Mouse (Mus musculus): ENCODE measurements around the gene Ell2. TPM values are rescaled to one million over a fixed set of nuclear protein-coding genes. Genes with fewer than 3 reads are reported as not detected.

Ell2 gene
- polyA plus RNA-seq, 1 experiment from 2014 or later = 1.6 TPM

- ATAC-seq = no peak
- H3K4me3 ChIP-seq (replicated peaks; ENCODE audit: low read length) = no peak overlapping the region
- H3K9me3 ChIP-seq (ENCODE audit: control insufficient read depth, low read length) = no peaks in the 10 kb centered on the region
- H3K9ac ChIP-seq (replicated peaks; ENCODE audit: low read depth, low read length) = no peak overlapping the region
- no peak overlapping the region for H3K27ac ChIP-seq (ENCODE audit: low read length)
- no peaks in the 10 kb centered on the region for H3K27me3 ChIP-seq (replicated peaks; ENCODE audit: control insufficient read depth, insufficient read depth, low read length)
- no peak overlapping the region for H3K4me2 ChIP-seq (ENCODE audit: low read length)
- WGBS = 91% methylated on average over 1 of the region's 1 CpGs
- H3K36me3 ChIP-seq (ENCODE audit: control insufficient read depth, insufficient read depth) = no peaks in the 10 kb centered on the region
- H3K4me1 ChIP-seq (replicated peaks; ENCODE audit: control insufficient read depth, insufficient read depth, low read length) = 0 out of 2 replicates have a peak, but pooled peaks cover 3% of the 10 kb centered on the region
These were observed 21.4 kb downstream of the Ell2 start for GRCm38 (mm10) chr13:75727932-75728331.

GRCm38 (mm10) chr13:75729834-75730233, 23.3 kb downstream of the Ell2 start:
- no peak for ATAC-seq
- Histone ChIP-seq H3K27ac (ENCODE audit: low read length) (no peak overlapping the region), H3K36me3 (ENCODE audit: control insufficient read depth, insufficient read depth) (no peaks in the 10 kb centered on the region), H3K4me2 (ENCODE audit: low read length) (no peak overlapping the region), H3K4me1 (replicated peaks; ENCODE audit: control insufficient read depth, insufficient read depth, low read length) (0 out of 2 replicates have a peak, but pooled peaks cover 3% of the 10 kb centered on the region), H3K27me3 (replicated peaks; ENCODE audit: control insufficient read depth, insufficient read depth, low read length) (no peaks in the 10 kb centered on the region), H3K9ac (replicated peaks; ENCODE audit: low read depth, low read length) (no peak overlapping the region), H3K4me3 (replicated peaks; ENCODE audit: low read length) (no peak overlapping the region), H3K9me3 (ENCODE audit: control insufficient read depth, low read length) (no peaks in the 10 kb centered on the region)
- WGBS = 80% methylated on average over 1 of the region's 1 CpGs

- H3K9ac ChIP-seq (replicated peaks; ENCODE audit: low read depth, low read length) = no peak overlapping the region
- H3K27me3 ChIP-seq (replicated peaks; ENCODE audit: control insufficient read depth, insufficient read depth, low read length) = no peaks in the 10 kb centered on the region
- H3K9me3 ChIP-seq (ENCODE audit: control insufficient read depth, low read length) = no peaks in the 10 kb centered on the region
- H3K27ac ChIP-seq (ENCODE audit: low read length) = no peak overlapping the region
- no peak overlapping the region for H3K4me2 ChIP-seq (ENCODE audit: low read length)
- 0 out of 2 replicates have a peak, but pooled peaks cover 3% of the 10 kb centered on the region for H3K4me1 ChIP-seq (replicated peaks; ENCODE audit: control insufficient read depth, insufficient read depth, low read length)
- no peaks in the 10 kb centered on the region for H3K36me3 ChIP-seq (ENCODE audit: control insufficient read depth, insufficient read depth)
- H3K4me3 ChIP-seq (replicated peaks; ENCODE audit: low read length) = no peak overlapping the region
- ATAC-seq = no peak
These were observed 24.2 kb downstream of the Ell2 start for GRCm38 (mm10) chr13:75730717-75731116.

GRCm38 (mm10) chr13:75733594-75734161, 27.1 kb downstream of the Ell2 start:
- H3K27ac ChIP-seq (ENCODE audit: low read length) = no peak overlapping the region
- no peaks in the 10 kb centered on the region for H3K4me1 ChIP-seq (replicated peaks; ENCODE audit: control insufficient read depth, insufficient read depth, low read length)
- no peaks in the 10 kb centered on the region for H3K9me3 ChIP-seq (ENCODE audit: control insufficient read depth, low read length)
- ATAC-seq = no peak
- H3K4me3 ChIP-seq (replicated peaks; ENCODE audit: low read length) = no peak overlapping the region
- 75% methylated on average over 3 of the region's 3 CpGs for WGBS
- no peak overlapping the region for H3K4me2 ChIP-seq (ENCODE audit: low read length)
- no peaks in the 10 kb centered on the region for H3K27me3 ChIP-seq (replicated peaks; ENCODE audit: control insufficient read depth, insufficient read depth, low read length)
- no peaks in the 10 kb centered on the region for H3K36me3 ChIP-seq (ENCODE audit: control insufficient read depth, insufficient read depth)
- no peak overlapping the region for H3K9ac ChIP-seq (replicated peaks; ENCODE audit: low read depth, low read length)

- Histone ChIP-seq H3K4me2 (ENCODE audit: low read length) (no peak overlapping the region), H3K4me3 (replicated peaks; ENCODE audit: low read length) (no peak overlapping the region), H3K36me3 (ENCODE audit: control insufficient read depth, insufficient read depth) (no peaks in the 10 kb centered on the region), H3K27me3 (replicated peaks; ENCODE audit: control insufficient read depth, insufficient read depth, low read length) (no peaks in the 10 kb centered on the region), H3K9me3 (ENCODE audit: control insufficient read depth, low read length) (no peaks in the 10 kb centered on the region), H3K9ac (replicated peaks; ENCODE audit: low read depth, low read length) (no peak overlapping the region), H3K4me1 (replicated peaks; ENCODE audit: control insufficient read depth, insufficient read depth, low read length) (no peaks in the 10 kb centered on the region), H3K27ac (ENCODE audit: low read length) (no peak overlapping the region)
- ATAC-seq = no peak
- 91% methylated on average over 5 of the region's 5 CpGs for WGBS
These were observed 27.7 kb downstream of the Ell2 start for GRCm38 (mm10) chr13:75734231-75734630.

GRCm38 (mm10) chr13:75735606-75736005, 29.0 kb downstream of the Ell2 start:
- ATAC-seq = no peak
- 84% methylated on average over 1 of the region's 1 CpGs for WGBS
- Histone ChIP-seq H3K4me2 (ENCODE audit: low read length) (no peak overlapping the region), H3K27me3 (replicated peaks; ENCODE audit: control insufficient read depth, insufficient read depth, low read length) (no peaks in the 10 kb centered on the region), H3K9me3 (ENCODE audit: control insufficient read depth, low read length) (no peaks in the 10 kb centered on the region), H3K9ac (replicated peaks; ENCODE audit: low read depth, low read length) (no peak overlapping the region), H3K27ac (ENCODE audit: low read length) (no peak overlapping the region), H3K36me3 (ENCODE audit: control insufficient read depth, insufficient read depth) (no peaks in the 10 kb centered on the region), H3K4me3 (replicated peaks; ENCODE audit: low read length) (no peak overlapping the region), H3K4me1 (replicated peaks; ENCODE audit: control insufficient read depth, insufficient read depth, low read length) (no peaks in the 10 kb centered on the region)

GRCm38 (mm10) chr13:75737991-75738390, 31.4 kb downstream of the Ell2 start:
- no peak for ATAC-seq
- no peaks in the 10 kb centered on the region for H3K9me3 ChIP-seq (ENCODE audit: control insufficient read depth, low read length)
- WGBS = 91% methylated on average over 7 of the region's 7 CpGs
- no peaks in the 10 kb centered on the region for H3K27me3 ChIP-seq (replicated peaks; ENCODE audit: control insufficient read depth, insufficient read depth, low read length)
- no peak overlapping the region for H3K4me3 ChIP-seq (replicated peaks; ENCODE audit: low read length)
- H3K9ac ChIP-seq (replicated peaks; ENCODE audit: low read depth, low read length) = no peak overlapping the region
- H3K36me3 ChIP-seq (ENCODE audit: control insufficient read depth, insufficient read depth) = no peaks in the 10 kb centered on the region
- H3K4me1 ChIP-seq (replicated peaks; ENCODE audit: control insufficient read depth, insufficient read depth, low read length) = no peaks in the 10 kb centered on the region
- H3K27ac ChIP-seq (ENCODE audit: low read length) = no peak overlapping the region
- no peak overlapping the region for H3K4me2 ChIP-seq (ENCODE audit: low read length)

GRCm38 (mm10) chr13:75738536-75738935, 32.0 kb downstream of the Ell2 start:
- H3K27ac ChIP-seq (ENCODE audit: low read length) = no peak overlapping the region
- H3K9ac ChIP-seq (replicated peaks; ENCODE audit: low read depth, low read length) = no peak overlapping the region
- H3K9me3 ChIP-seq (ENCODE audit: control insufficient read depth, low read length) = no peaks in the 10 kb centered on the region
- ATAC-seq = no peak
- H3K4me3 ChIP-seq (replicated peaks; ENCODE audit: low read length) = no peak overlapping the region
- no peaks in the 10 kb centered on the region for H3K36me3 ChIP-seq (ENCODE audit: control insufficient read depth, insufficient read depth)
- no peak overlapping the region for H3K4me2 ChIP-seq (ENCODE audit: low read length)
- no peaks in the 10 kb centered on the region for H3K27me3 ChIP-seq (replicated peaks; ENCODE audit: control insufficient read depth, insufficient read depth, low read length)
- WGBS = 69% methylated on average over 6 of the region's 6 CpGs
- no peaks in the 10 kb centered on the region for H3K4me1 ChIP-seq (replicated peaks; ENCODE audit: control insufficient read depth, insufficient read depth, low read length)

GRCm38 (mm10) chr13:75738957-75739356, 32.4 kb downstream of the Ell2 start:
- H3K4me2 ChIP-seq (ENCODE audit: low read length) = no peak overlapping the region
- no peak overlapping the region for H3K4me3 ChIP-seq (replicated peaks; ENCODE audit: low read length)
- H3K4me1 ChIP-seq (replicated peaks; ENCODE audit: control insufficient read depth, insufficient read depth, low read length) = no peaks in the 10 kb centered on the region
- 91% methylated on average over 3 of the region's 3 CpGs for WGBS
- no peaks in the 10 kb centered on the region for H3K9me3 ChIP-seq (ENCODE audit: control insufficient read depth, low read length)
- H3K27me3 ChIP-seq (replicated peaks; ENCODE audit: control insufficient read depth, insufficient read depth, low read length) = no peaks in the 10 kb centered on the region
- H3K27ac ChIP-seq (ENCODE audit: low read length) = no peak overlapping the region
- no peak overlapping the region for H3K9ac ChIP-seq (replicated peaks; ENCODE audit: low read depth, low read length)
- no peak for ATAC-seq
- H3K36me3 ChIP-seq (ENCODE audit: control insufficient read depth, insufficient read depth) = no peaks in the 10 kb centered on the region

- H3K36me3 ChIP-seq (ENCODE audit: control insufficient read depth, insufficient read depth) = no peaks in the 10 kb centered on the region
- H3K4me2 ChIP-seq (ENCODE audit: low read length) = no peak overlapping the region
- H3K9ac ChIP-seq (replicated peaks; ENCODE audit: low read depth, low read length) = no peak overlapping the region
- no peak overlapping the region for H3K4me3 ChIP-seq (replicated peaks; ENCODE audit: low read length)
- H3K27ac ChIP-seq (ENCODE audit: low read length) = no peak overlapping the region
- WGBS = 79% methylated on average over 3 of the region's 3 CpGs
- no peaks in the 10 kb centered on the region for H3K9me3 ChIP-seq (ENCODE audit: control insufficient read depth, low read length)
- no peaks in the 10 kb centered on the region for H3K27me3 ChIP-seq (replicated peaks; ENCODE audit: control insufficient read depth, insufficient read depth, low read length)
- no peaks in the 10 kb centered on the region for H3K4me1 ChIP-seq (replicated peaks; ENCODE audit: control insufficient read depth, insufficient read depth, low read length)
- no peak for ATAC-seq
These were observed 33.5 kb downstream of the Ell2 start for GRCm38 (mm10) chr13:75740018-75740417.

Data from forebrain, embryonic 16.5 days (tissue).